Mouse (Mus musculus) brain, embryonic 14.5 days (tissue): ENCODE measurements at regions not wholly inside any gene's neighbourhood (a gene's known extent, or its start where the extent isn't known, plus 50 kb on each side); places are given as distances from the start of the nearest gene placed in this dataset.

Experiments
- DNase-seq: peaks from one replicate; pipeline ENCODE4 v3.0.0-alpha.2; 2011; ENCODE audit warnings: low read depth
- CTCF ChIP-seq: fragments of 200-500 bp; IDR thresholded peaks from 2 replicates; pipeline ENCODE4 v1.5.1; 2012; ENCODE audit warnings: inconsistent platforms, mild to moderate bottlenecking, moderate library complexity, borderline replicate concordance; ENCODE audit not compliant: insufficient read depth, insufficient read length; ENCODE audit errors: extremely low read depth
- POLR2A ChIP-seq: fragments of 200-500 bp; IDR thresholded peaks from 2 replicates; pipeline ENCODE4 v1.6.1; 2012; ENCODE audit warnings: mild to moderate bottlenecking, inconsistent platforms, borderline replicate concordance; ENCODE audit not compliant: poor library complexity, insufficient read depth, insufficient read length, severe bottlenecking; ENCODE audit errors: extremely low read depth

GRCm38 (mm10) chr19:13980988-13981630, 67.8 kb downstream of the Olfr1505 start:
- TF ChIP-seq POLR2A (no peak), CTCF (peak; percentile 22; the same call in 1 of the 2 replicates)
- peak; percentile 74 for DNase-seq

DNA sequence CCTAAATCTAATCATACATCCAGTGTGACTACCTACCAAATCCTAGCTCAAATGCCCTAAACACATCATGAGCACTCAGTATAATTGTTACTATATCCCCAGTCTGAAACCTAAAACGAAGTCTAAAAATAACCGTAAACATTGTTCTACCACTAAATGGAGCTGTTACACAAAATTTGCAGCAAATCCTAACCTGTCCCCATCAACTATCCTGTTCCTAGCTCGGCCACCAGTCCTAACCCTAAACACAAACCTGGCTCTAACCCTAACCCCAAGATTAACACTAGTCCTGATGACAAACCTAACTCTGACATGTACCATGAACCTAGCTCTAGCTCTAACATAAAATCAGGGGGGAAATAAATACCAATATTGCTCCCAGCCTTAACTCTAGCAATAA, 69.5 kb downstream of the Olfr1505 start:
- TF ChIP-seq POLR2A (no peak), CTCF (peak; percentile 11; the same call in 1 of the 2 replicates)
- peak; percentile 46 for DNase-seq
